Mouse (Mus musculus) c-Kit-negative CD71-positive TER-119-positive erythroid progenitor cells, embryonic 14.5 days (primary cell): ENCODE measurements around the gene Kcnd1.

Source experiments
- DNase-seq: peaks from one replicate; pipeline ENCODE4 v3.0.0-alpha.2; 2013; ENCODE audit warnings: low read depth, low spot score

Kcnd1 gene

DNA sequence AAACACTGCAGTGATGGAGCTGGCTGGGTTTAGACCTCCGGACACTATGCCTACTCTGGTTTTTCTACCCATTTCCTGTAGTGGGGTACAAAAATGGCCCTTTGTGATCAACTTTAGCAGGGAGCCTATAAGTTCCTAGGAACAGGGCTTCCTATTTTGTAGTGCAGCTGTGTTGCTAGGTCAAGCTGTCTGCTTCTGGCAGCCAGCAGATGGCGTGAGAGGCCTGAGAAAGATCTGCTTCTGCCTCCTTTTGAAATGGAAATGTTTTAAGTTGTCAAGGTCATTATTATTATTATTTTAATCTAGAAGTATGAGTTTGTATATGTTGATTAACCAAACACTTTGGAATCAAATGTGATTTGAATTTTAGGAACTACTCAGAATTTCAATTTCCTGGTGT lies 32.5 kb downstream of the Kcnd1 start:
- no peak for DNase-seq

DNA sequence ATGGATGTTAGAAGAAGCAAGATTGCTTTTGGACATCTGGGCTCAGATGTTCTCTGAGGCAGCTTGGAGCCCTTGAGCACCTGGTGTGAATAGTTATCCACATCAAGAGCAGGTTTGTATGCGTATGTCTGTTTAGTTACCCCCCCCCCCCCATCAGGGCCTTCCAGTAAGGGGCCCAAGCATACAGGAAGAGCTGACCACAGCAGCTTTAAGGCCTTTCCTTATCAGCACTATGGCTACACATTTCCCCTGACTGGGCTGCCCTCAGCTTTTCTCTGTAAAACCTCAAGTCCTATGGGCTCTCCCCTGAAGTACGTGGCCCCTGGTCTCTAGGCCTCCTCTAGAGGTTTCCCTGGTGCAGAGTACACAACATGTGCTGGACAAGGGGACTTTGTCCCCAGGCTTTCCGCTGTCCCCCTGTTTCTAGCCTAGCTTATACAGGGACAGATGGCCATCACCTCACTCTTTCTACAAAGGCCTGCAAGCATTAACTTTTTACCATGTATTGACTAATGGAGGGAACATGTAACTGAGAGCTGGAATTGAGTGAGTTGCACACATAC lies 37.2 kb downstream of the Kcnd1 start:
- no peak for DNase-seq

DNA sequence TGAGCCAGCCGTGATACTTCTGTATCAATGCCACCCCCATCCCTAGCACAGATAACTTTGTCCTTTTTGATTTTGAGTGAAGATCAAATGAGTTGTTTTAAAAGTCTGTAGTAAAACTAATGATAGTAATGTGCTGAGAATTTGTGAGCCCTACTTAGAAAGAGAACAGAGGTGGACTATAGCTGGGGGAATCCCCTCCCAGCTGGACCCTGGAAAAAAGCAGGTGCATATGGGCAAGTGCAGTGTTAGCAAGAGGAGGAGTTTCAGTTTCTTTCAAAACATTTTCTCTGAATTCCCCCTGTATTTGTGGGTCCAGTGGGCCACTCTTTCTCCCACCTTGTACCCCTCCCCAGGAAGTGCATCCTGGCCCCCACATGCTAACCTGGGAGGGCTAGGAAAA lies 41.1 kb downstream of the Kcnd1 start:
- no peak for DNase-seq

DNA sequence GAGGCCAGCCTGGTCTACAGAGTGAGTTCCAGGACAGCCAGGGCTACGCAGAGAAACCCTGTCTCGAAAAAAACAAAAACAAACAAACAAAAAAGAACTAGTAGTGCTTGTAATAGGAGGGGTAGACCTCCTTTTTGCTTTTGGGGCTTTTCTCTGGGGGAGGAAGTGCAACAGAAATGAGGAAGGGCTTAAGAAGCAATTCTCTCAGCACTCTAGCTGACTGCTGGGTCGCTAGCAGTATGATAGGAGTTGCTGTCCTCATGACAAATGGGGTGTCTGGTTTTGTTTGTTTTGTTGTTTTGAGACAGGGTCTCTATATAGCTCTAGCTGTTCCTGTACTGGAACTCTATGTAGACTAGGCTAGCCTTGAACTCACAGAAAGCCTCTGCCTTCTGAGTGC lies 42.5 kb downstream of the Kcnd1 start:
- DNase-seq = no peak

DNA sequence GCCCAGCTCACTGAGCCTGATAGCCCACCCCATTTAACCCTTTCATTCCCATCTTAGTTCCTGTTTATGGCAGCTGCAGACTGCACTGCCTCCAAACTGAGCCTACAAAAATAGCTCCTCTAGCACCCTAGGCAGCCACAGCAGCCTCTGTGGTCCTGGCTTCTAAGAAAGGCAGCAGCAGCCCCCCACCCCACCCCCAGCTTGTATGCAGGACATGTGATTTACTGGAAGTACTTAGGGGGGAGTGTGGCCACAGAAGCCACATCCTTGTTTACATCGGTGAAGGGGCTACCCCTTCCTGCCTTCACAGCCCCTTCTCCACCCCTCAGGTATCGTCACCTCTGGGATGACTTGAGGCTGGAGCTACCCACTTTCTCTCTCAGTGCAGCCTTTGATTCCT lies 43.3 kb downstream of the Kcnd1 start:
- DNase-seq = no peak

DNA sequence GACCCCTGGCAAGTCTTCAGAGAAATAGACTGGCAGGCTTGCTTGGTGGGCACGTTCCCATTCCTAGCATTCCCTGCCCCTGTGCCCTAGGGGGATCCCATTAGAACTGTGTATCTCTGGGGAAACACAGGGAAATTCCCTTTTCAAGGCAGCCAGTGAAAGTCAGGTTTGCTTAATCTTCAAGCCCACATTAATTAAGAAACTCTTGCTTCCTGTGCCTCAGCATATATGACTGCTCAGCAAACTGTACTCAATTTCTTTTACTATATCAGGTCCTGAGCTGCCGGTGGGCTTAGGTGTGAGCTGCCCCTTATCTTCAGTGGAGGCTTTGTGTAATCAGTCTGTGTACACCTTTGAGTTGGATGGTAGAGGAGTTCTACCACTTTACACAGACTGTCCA lies 43.7 kb downstream of the Kcnd1 start:
- DNase-seq = no peak

DNA sequence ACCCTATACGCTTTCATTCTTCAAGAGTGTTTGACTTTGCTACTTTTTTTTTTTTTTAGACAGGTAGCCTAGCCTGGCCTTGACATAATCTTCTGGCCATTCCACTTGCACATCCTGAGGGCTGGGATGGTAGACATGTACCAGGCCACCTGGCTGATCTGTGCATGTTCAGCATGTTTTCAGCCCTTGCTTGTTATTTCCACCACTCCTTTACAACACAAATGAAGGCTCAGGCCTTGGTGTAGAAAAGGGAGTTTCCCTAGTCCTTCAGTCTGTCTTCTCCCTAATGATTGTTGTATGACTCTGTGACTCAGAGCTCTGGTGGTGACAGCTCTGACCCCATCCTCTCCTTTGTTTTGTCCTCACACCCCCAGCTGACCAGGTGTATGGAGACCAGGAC lies 45.1 kb downstream of the Kcnd1 start:
- DNase-seq = no peak

DNA sequence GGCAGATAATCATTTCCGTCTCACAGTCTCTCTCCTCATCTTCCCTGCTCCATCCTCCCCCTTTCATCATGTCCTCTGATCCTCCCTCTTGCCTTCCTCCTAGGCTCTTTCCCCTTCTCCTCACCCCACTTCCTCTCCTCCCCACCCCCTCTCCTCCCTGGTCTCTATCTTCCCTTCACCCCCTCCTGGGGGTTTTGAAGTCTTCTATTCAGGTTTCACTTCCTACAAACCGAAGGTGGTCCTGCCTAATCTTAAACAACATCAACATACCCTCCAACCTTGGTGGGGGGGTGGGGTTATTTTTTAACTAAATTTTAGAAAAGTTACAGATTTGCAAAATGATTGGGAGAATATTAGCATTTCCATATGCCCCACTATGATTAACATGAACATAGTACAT lies 46.4 kb downstream of the Kcnd1 start:
- no peak for DNase-seq

DNA sequence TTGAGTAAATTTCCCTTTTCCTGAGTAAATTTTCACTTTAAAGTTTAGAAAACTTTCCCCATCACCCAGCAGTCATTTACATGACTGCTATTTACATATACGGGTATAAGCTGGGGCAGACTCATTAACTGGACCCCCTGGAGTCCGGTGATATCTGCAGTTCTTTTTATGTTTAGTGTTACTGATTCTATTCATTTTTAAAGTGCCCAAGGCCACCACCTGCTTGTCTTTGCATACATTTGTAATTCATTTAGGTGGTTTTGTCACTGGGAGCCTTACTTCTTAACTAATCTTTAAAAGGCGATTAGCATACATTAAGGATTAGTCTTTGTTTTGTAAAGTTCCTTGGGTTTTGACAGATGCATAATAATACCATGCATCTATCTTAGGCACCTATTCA lies 47.7 kb downstream of the Kcnd1 start:
- DNase-seq = no peak

DNA sequence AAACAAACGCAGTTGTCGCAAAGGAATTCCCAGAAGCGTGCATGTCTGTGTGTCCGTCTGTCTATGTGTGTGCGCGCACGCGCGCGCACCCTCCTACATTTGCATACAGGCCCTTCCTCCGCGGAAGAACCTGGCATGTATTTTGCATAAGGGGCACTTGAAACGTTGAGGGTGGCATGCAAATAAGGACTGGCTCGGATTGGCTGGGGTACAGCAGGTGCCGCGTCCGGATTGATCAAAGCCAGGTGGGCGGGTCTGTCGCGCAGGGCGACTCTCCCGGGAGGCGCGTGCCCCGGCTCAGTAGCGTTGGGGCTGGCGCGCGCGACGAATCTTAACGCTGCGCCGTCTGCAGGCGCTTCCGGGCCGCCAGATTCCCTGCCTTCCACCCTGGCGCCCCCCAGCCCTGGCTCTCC lies 55.9 kb downstream of the Kcnd1 start, which contains the start of gene Pim2:
Gene Pim2, plus strand, starts transcription at position 256 of the 413 bp plus-strand sequence.
- peak; percentile 54 for DNase-seq

DNA sequence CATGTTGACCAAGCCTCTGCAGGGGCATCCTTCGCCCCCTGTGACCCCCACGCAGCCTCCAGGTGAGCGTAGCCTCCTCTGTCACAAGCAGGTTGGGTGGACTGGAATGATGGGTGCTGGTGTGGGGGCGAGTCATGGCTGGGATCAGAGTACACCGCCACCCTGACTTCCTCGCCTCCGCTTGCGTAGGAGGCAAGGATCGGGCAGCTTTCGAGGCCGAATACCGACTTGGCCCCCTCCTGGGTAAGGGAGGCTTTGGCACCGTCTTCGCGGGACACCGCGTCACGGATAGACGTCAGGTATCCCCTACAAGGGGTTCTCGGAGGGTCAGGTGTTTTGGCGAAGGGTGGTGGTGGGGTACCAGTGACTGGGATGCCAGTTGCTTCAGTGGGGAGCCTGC lies 56.4 kb downstream of the Kcnd1 start:
- no peak for DNase-seq

DNA sequence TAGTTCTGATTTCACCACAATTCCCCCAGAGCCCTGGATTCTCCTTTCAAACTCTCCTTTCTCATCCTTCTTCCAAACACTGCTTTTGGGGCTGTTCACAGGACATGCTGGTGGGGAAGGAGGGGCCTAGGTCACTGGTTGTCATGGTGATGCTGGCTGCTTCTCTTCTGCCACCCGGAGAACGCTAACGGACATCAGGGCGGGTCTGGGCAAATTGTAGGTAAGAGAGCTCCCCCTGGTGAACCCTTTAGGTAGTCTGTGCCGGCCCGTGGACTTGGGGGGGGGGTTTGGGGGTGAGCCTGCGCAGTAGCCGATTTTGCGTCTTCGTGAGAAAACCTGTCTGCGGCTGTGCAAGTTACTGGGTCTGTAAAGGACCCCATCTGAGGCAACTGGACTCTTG lies 57.7 kb downstream of the Kcnd1 start:
- DNase-seq = no peak

DNA sequence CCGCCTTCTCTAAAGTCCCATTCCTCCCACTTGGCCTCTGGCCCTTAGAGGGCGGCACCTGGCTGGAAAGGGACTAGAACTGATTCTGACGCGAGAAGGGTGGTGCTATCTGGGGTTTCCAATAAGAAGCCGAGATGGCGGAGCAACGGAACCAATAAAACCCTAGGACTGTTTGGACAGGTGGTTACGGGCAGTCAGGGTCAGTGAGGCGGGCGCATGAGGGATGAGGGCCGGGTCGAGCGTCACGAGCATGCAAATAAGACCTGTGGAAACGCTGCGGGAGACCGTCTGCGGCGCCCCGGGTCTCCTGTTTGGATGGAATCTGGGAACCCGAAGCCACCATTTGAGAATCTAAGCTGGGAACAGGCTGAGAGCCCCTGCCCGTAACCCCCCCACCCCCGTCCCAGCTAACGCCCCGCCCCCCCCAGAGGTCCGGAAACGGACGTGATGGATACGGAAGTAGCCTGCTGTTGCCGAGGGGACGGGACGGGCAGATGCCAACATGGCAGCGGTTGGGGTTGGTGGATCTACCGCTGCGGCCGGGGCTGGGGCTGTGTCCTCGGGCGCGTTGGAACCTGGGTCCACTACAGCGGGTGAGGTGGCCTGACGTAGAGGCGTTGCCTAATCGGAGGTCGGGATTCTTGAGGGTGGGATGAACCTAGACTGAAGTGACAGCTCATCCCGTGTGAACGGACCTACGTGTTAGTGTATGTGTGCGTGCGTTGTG lies 61.9 kb downstream of the Kcnd1 start, which contains the start of gene Slc35a2:
Gene Slc35a2, plus strand, starts transcription at position 188 of the 727 bp plus-strand sequence.
- peak; percentile 52 for DNase-seq
